Mouse (Mus musculus) limb, embryonic 14.5 days (tissue): ENCODE results near the gene Hmgcs1. TPM values are rescaled to one million over a fixed set of nuclear protein-coding genes. Genes with fewer than 3 reads are reported as not detected.

Experiments used
- ATAC-seq: fragments of 200-750 bp; cut with Nextera tagmentation; 2 replicates; pipeline ENCODE4 v1.8.0; 2017; ENCODE audit warnings: low read depth, moderate number of reproducible peaks, moderate TSS enrichment; ENCODE audit not compliant: low FRiP score
- DNase-seq: peaks from one replicate; pipeline ENCODE4 v3.0.0-alpha.2; 2015; ENCODE audit warnings: low spot score
- H3K27ac ChIP-seq: fragments of 300-500 bp; sonication (generic); replicated peaks from 2 replicates; pipeline ENCODE4 v1.5.1; 2014; ENCODE audit warnings: low read depth, mild to moderate bottlenecking, low read length, moderate library complexity, mixed read lengths
- H3K27me3 ChIP-seq: fragments of 300-500 bp; sonication (generic); 2 replicates; pipeline ENCODE4 v1.6.1; 2014; ENCODE audit warnings: low read length, mixed read lengths; ENCODE audit not compliant: control insufficient read depth, insufficient read depth
- H3K36me3 ChIP-seq: fragments of 300-500 bp; sonication (generic); 2 replicates; pipeline ENCODE4 v1.6.1; 2014; ENCODE audit warnings: mild to moderate bottlenecking, low read length, moderate library complexity, mixed read lengths; ENCODE audit not compliant: control insufficient read depth, insufficient read depth
- H3K4me1 ChIP-seq: fragments of 300-500 bp; sonication (generic); 2 replicates; pipeline ENCODE4 v1.6.1; 2014; ENCODE audit warnings: antibody characterized with exemption, low read length, mixed read lengths; ENCODE audit not compliant: control insufficient read depth, insufficient read depth
- H3K4me2 ChIP-seq: fragments of 300-500 bp; sonication (generic); replicated peaks from 2 replicates; pipeline ENCODE4 v1.6.1; 2014; ENCODE audit warnings: low read depth, mild to moderate bottlenecking, low read length, moderate library complexity; ENCODE audit not compliant: severe bottlenecking
- H3K4me3 ChIP-seq: fragments of 300-500 bp; sonication (generic); replicated peaks from 2 replicates; pipeline ENCODE4 v1.5.1; 2014; ENCODE audit warnings: low read length
- H3K9ac ChIP-seq: fragments of 300-500 bp; sonication (generic); 2 replicates; pipeline ENCODE4 v1.6.1; 2014; ENCODE audit warnings: mild to moderate bottlenecking, low read depth, low read length, moderate library complexity; ENCODE audit not compliant: severe bottlenecking
- H3K9me3 ChIP-seq: fragments of 300-500 bp; sonication (generic); 2 replicates; pipeline ENCODE4 v1.6.1; 2016; ENCODE audit warnings: low read length; ENCODE audit not compliant: control insufficient read depth
- POLR2A ChIP-seq: fragments of 200-500 bp; IDR thresholded peaks from 2 replicates; pipeline ENCODE4 v1.8.0; 2012; ENCODE audit warnings: inconsistent platforms, mild to moderate bottlenecking, moderate library complexity, borderline replicate concordance; ENCODE audit not compliant: insufficient read depth, insufficient read length; ENCODE audit errors: extremely low read depth
- WGBS: fragments of 180-500 bp; shearing (Covaris S2); extraction: QIAGEN DNeasy Blood & Tissue Kit; methylation state at CpG from one replicate; pipeline ENCODE4 v1.1.7; 2014; 5-methylcytosine and 5-hydroxymethylcytosine counted together
- polyA plus RNA-seq, 2 experiments: library from polyadenylated mRNA; depleted of rRNA in 1 of 2; stranded (reverse) in 1 of 2; unstranded in 1 of 2; fragments of >200 nt; fragmentation: Nextera tagmentation in 1 of 2; extraction: Ambion mirVana in 1 of 2; gene quantifications; 2 replicates each; pipeline versions ENCODE4 v1.2.1 to v1.2.3; 2012 to 2014

Hmgcs1 gene
- polyA plus RNA-seq (2012; rRNA removed) (84.0 and 93.0 TPM in 2 replicates), polyA plus RNA-seq (2014; fragmentation: Nextera tagmentation; extraction: Ambion mirVana) (118 and 135 TPM in 2 replicates)

DNA sequence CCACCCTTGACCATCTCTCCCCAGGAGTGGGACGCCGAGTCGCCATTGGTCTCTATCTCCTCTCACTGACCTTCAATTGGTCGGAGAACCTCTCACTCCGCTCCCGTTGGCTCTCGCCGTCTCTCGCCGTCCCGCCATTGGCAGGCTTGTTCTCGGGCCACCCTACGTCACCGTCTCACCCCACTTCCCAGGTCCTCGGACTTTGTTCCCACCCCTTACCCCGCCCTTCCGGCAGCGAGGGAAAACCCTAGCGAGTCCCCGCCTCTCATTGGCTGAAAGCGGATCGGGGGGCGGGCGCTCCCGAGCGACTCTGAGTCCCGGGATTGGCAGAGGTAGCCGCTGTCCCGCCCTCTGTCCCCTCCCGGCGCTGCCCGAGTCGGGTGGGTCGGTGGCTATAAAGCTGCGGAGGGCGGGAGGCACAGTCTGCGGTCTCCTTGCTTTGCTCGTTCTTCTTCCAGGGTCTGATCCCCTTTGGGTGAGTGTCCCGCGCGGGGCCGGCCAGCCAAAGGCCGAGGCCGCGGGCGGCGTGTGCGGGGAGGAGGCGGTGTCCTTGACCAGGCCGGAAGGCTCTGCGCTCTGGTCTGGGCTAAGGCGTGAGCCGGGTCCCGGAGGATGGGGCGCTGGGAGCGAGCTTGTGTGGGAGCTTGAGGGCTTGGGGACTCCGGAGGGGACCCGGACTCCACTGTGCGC is at the start of gene Hmgcs1:
Gene Hmgcs1 (plus strand): TSS at position 341 of the 690 bp plus-strand sequence.
- no peaks in the 10 kb centered on the region for H3K27me3 ChIP-seq
- 0 out of 2 replicates have a peak, but pooled peaks cover 10% of the 10 kb centered on the region for H3K4me1 ChIP-seq
- no peaks in the 10 kb centered on the region; the same call in 1 of the 2 replicates for H3K36me3 ChIP-seq
- DNase-seq, result peak; percentile 99
- no peaks in the 10 kb centered on the region for H3K9me3 ChIP-seq
- H3K4me3 ChIP-seq, result peak within 1 kb of the TSS; percentile 93
- H3K9ac ChIP-seq, result peak within 1 kb of the TSS; percentile 86
- WGBS, result 2% methylated on average over 49 of the region's 59 CpGs
- ATAC-seq, result peak; percentile 99
- H3K4me2 ChIP-seq, result peak within 1 kb of the TSS; percentile 71
- peak within 1 kb of the TSS; percentile 93 for H3K27ac ChIP-seq
- TF ChIP-seq POLR2A, result peak; percentile 86; the same call in 1 of the 2 replicates

GRCm38 (mm10) chr13:119640504-119640903 is 49.7 kb upstream of the Hmgcs1 start:
- Histone ChIP-seq H3K27ac (no peak overlapping the region), H3K4me2 (no peak overlapping the region), H3K36me3 (no peaks in the 10 kb centered on the region), H3K27me3 (no peaks in the 10 kb centered on the region), H3K9ac (no peak overlapping the region), H3K4me1 (no peaks in the 10 kb centered on the region), H3K9me3 (no peaks in the 10 kb centered on the region), H3K4me3 (no peak overlapping the region)
- WGBS, result 31% methylated on average over 4 of the region's 4 CpGs
- DNase-seq (peak; percentile 69), ATAC-seq (no peak)
- no peak for TF ChIP-seq POLR2A

- no peak for DNase-seq
- Histone ChIP-seq H3K27me3 (no peaks in the 10 kb centered on the region), H3K9ac (no peak overlapping the region), H3K36me3 (no peaks in the 10 kb centered on the region), H3K9me3 (no peaks in the 10 kb centered on the region), H3K27ac (no peak overlapping the region), H3K4me3 (no peak overlapping the region), H3K4me1 (no peaks in the 10 kb centered on the region), H3K4me2 (no peak overlapping the region)
- 71% methylated on average over 7 of the region's 7 CpGs for WGBS
- TF ChIP-seq POLR2A, result no peak
- ATAC-seq, result no peak
Measured at GRCm38 (mm10) chr13:119641145-119641544, 49.0 kb upstream of the Hmgcs1 start.

GRCm38 (mm10) chr13:119644769-119645168 is 45.4 kb upstream of the Hmgcs1 start:
- Histone ChIP-seq H3K9me3 (no peaks in the 10 kb centered on the region), H3K4me3 (no peak overlapping the region), H3K9ac (no peak overlapping the region), H3K4me2 (no peak overlapping the region), H3K27me3 (no peaks in the 10 kb centered on the region), H3K27ac (no peak overlapping the region), H3K4me1 (no peaks in the 10 kb centered on the region), H3K36me3 (no peaks in the 10 kb centered on the region)
- DNase-seq (no peak), ATAC-seq (no peak)
- WGBS, result 57% methylated on average over 5 of the region's 5 CpGs
- no peak for TF ChIP-seq POLR2A

- TF ChIP-seq POLR2A, result no peak
- no peak overlapping the region for H3K4me2 ChIP-seq
- WGBS, result 86% methylated on average over 1 of the region's 1 CpGs
- no peak for ATAC-seq
- no peaks in the 10 kb centered on the region for H3K4me1 ChIP-seq
- H3K4me3 ChIP-seq, result no peak overlapping the region
- no peaks in the 10 kb centered on the region for H3K27me3 ChIP-seq
- no peaks in the 10 kb centered on the region for H3K36me3 ChIP-seq
- H3K9ac ChIP-seq, result no peak overlapping the region
- no peaks in the 10 kb centered on the region for H3K9me3 ChIP-seq
- no peak for DNase-seq
- H3K27ac ChIP-seq, result no peak overlapping the region
Measured at GRCm38 (mm10) chr13:119646511-119646910, 43.7 kb upstream of the Hmgcs1 start.
